Mouse (Mus musculus) forelimb bud, embryonic 11.5 days (tissue): ENCODE data around the gene Aldh9a1.
A peak's percentile ranks its signal among the peaks of the same experiment; 100 is the strongest.

Experiments
- DNase-seq: peaks from one replicate; pipeline ENCODE4 v3.0.0-alpha.2; 2012; ENCODE audit warnings: low read depth, low spot score

Aldh9a1 gene

GRCm38 (mm10) chr1:167350597-167351415 is 1.0 kb downstream of the Aldh9a1 start:
- DNase-seq: peak; percentile 43

GRCm38 (mm10) chr1:167352403-167352802 is 2.6 kb downstream of the Aldh9a1 start:
- no peak for DNase-seq

- no peak for DNase-seq
Measured at GRCm38 (mm10) chr1:167357387-167357786, 7.6 kb downstream of the Aldh9a1 start.

GRCm38 (mm10) chr1:167358731-167359130 is 8.9 kb downstream of the Aldh9a1 start:
- no peak for DNase-seq

GRCm38 (mm10) chr1:167360268-167360667 is 10.5 kb downstream of the Aldh9a1 start:
- DNase-seq: no peak

GRCm38 (mm10) chr1:167362819-167363218 is 13.0 kb downstream of the Aldh9a1 start:
- DNase-seq: no peak

GRCm38 (mm10) chr1:167363322-167363721 is 13.5 kb downstream of the Aldh9a1 start:
- no peak for DNase-seq

GRCm38 (mm10) chr1:167365808-167366207 is 16.0 kb downstream of the Aldh9a1 start:
- DNase-seq: no peak

- no peak for DNase-seq
Measured at GRCm38 (mm10) chr1:167366621-167367020, 16.8 kb downstream of the Aldh9a1 start.

- DNase-seq: no peak
Measured at GRCm38 (mm10) chr1:167368018-167368417, 18.2 kb downstream of the Aldh9a1 start.

- DNase-seq: no peak
Measured at GRCm38 (mm10) chr1:167368513-167368912, 18.7 kb downstream of the Aldh9a1 start.

- peak; percentile 90 for DNase-seq
Measured at GRCm38 (mm10) chr1:167369905-167370304, 20.1 kb downstream of the Aldh9a1 start.

- no peak for DNase-seq
Measured at GRCm38 (mm10) chr1:167372739-167373138, 22.9 kb downstream of the Aldh9a1 start.

GRCm38 (mm10) chr1:167374003-167374784 is 24.4 kb downstream of the Aldh9a1 start:
- peak; percentile 34 for DNase-seq

- no peak for DNase-seq
Measured at GRCm38 (mm10) chr1:167374942-167375341, 25.2 kb downstream of the Aldh9a1 start.

- no peak for DNase-seq
Measured at GRCm38 (mm10) chr1:167378019-167378418, 28.2 kb downstream of the Aldh9a1 start.

GRCm38 (mm10) chr1:167379751-167380150 is 30.0 kb downstream of the Aldh9a1 start:
- DNase-seq: no peak

- DNase-seq: no peak
Measured at GRCm38 (mm10) chr1:167380223-167380622, 30.4 kb downstream of the Aldh9a1 start.

- no peak for DNase-seq
Measured at GRCm38 (mm10) chr1:167381050-167382015, 31.5 kb downstream of the Aldh9a1 start.

GRCm38 (mm10) chr1:167382316-167382715 is 32.5 kb downstream of the Aldh9a1 start:
- DNase-seq: no peak

- no peak for DNase-seq
Measured at GRCm38 (mm10) chr1:167382763-167383162, 33.0 kb downstream of the Aldh9a1 start.

GRCm38 (mm10) chr1:167383178-167383577 is 33.4 kb downstream of the Aldh9a1 start:
- no peak for DNase-seq
